Mouse (Mus musculus): ENCODE results near the gene Siah2. TPM values are rescaled to one million over a fixed set of nuclear protein-coding genes. Genes with fewer than 3 reads are reported as not detected.
A peak's percentile ranks its signal among the peaks of the same experiment; 100 is the strongest.

Siah2 gene
- polyA plus RNA-seq, 1 experiment from 2014 or later = 7.8 TPM

DNA sequence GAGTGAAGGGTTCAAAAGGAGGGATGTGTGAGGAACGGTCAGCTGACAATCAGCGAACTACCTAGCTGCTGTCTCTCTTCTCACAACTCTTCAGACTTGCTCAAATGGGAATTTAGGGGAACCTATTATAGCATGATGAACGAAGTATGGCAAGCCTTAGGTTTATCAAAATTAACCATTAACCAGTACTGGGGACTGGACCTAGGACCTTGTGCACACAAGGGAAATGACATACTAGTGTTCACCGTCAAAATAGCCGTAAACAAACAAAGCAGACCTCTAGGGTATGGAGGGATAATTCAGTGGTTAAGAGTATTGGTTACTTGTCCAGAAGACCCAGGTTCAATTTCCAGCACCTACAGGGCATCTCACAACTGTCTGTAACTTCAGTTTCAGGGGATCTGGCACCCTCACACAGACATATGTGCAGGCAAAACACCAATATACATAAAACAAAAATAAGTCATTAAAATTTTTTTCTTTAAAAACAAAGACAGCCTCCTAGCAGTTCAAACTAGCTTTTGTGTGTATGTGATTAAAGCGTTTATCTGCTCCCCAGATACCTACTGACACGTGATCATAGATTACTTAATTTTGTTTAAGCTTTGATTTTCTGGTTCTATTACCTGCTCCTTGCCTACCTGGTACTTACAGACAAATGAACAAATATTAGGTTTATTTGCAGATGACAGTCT lies 11.1 kb downstream of the Siah2 start:
- no peaks in the 10 kb centered on the region; the same call in 1 of the 2 replicates for H3K27me3 ChIP-seq
- no peak overlapping the region for H3K9ac ChIP-seq
- H3K9me3 ChIP-seq (replicated peaks) = no peaks in the 10 kb centered on the region
- no peaks in the 10 kb centered on the region for H3K36me3 ChIP-seq
- ATAC-seq (ENCODE audit: low FRiP score) = no peak
- 90% methylated on average over 7 of the region's 7 CpGs for WGBS
- no peak overlapping the region for H3K4me3 ChIP-seq
- H3K4me1 ChIP-seq = peaks cover 21% of the 10 kb centered on the region
- H3K27ac ChIP-seq = no peak overlapping the region
- no peak overlapping the region for H3K4me2 ChIP-seq (replicated peaks)

GRCm38 (mm10) chr3:58679996-58680395 lies 12.2 kb downstream of the Siah2 start:
- no peak overlapping the region for H3K9ac ChIP-seq
- no peaks in the 10 kb centered on the region for H3K9me3 ChIP-seq (replicated peaks)
- H3K4me2 ChIP-seq (replicated peaks) = no peak overlapping the region
- no peaks in the 10 kb centered on the region; the same call in 1 of the 2 replicates for H3K27me3 ChIP-seq
- H3K4me1 ChIP-seq = peaks cover 21% of the 10 kb centered on the region
- H3K36me3 ChIP-seq = no peaks in the 10 kb centered on the region
- 64% methylated on average over 4 of the region's 4 CpGs for WGBS
- H3K4me3 ChIP-seq = no peak overlapping the region
- ATAC-seq (ENCODE audit: low FRiP score) = no peak
- H3K27ac ChIP-seq = no peak overlapping the region

GRCm38 (mm10) chr3:58678905-58679304 lies 13.3 kb downstream of the Siah2 start:
- Histone ChIP-seq H3K4me1 (peaks cover 21% of the 10 kb centered on the region), H3K4me3 (no peak overlapping the region), H3K27ac (no peak overlapping the region), H3K4me2 (replicated peaks) (no peak overlapping the region), H3K36me3 (no peaks in the 10 kb centered on the region), H3K27me3 (no peaks in the 10 kb centered on the region; the same call in 1 of the 2 replicates), H3K9me3 (replicated peaks) (no peaks in the 10 kb centered on the region), H3K9ac (no peak overlapping the region)
- ATAC-seq (ENCODE audit: low FRiP score) = no peak
- WGBS = 42% methylated on average over 2 of the region's 2 CpGs

- Histone ChIP-seq H3K9ac (no peak overlapping the region), H3K27me3 (no peaks in the 10 kb centered on the region; the same call in 1 of the 2 replicates), H3K4me2 (replicated peaks) (no peak overlapping the region), H3K9me3 (replicated peaks) (no peaks in the 10 kb centered on the region), H3K36me3 (no peaks in the 10 kb centered on the region), H3K4me1 (peaks cover 21% of the 10 kb centered on the region), H3K4me3 (no peak overlapping the region), H3K27ac (no peak overlapping the region)
- WGBS = 65% methylated on average over 8 of the region's 8 CpGs
- ATAC-seq (ENCODE audit: low FRiP score) = no peak
Observed at GRCm38 (mm10) chr3:58678384-58678783, 13.8 kb downstream of the Siah2 start.

- Histone ChIP-seq H3K27me3 (no peaks in the 10 kb centered on the region; the same call in 1 of the 2 replicates), H3K36me3 (no peaks in the 10 kb centered on the region), H3K9ac (no peak overlapping the region), H3K27ac (peak overlapping the region; percentile 23; the same call in 1 of the 2 replicates), H3K4me2 (replicated peaks) (no peak overlapping the region), H3K9me3 (replicated peaks) (no peaks in the 10 kb centered on the region), H3K4me1 (peaks cover 21% of the 10 kb centered on the region), H3K4me3 (no peak overlapping the region)
- peak; percentile 48; the same call in 1 of the 2 replicates for ATAC-seq (ENCODE audit: low FRiP score)
- 44% methylated on average over 3 of the region's 3 CpGs for WGBS
Observed at GRCm38 (mm10) chr3:58677615-58678014, 14.6 kb downstream of the Siah2 start.

- Histone ChIP-seq H3K4me3 (no peak overlapping the region), H3K9me3 (replicated peaks) (no peaks in the 10 kb centered on the region), H3K4me2 (replicated peaks) (no peak overlapping the region), H3K9ac (no peak overlapping the region), H3K27me3 (no peaks in the 10 kb centered on the region), H3K4me1 (peaks cover 6% of the 10 kb centered on the region), H3K36me3 (no peaks in the 10 kb centered on the region), H3K27ac (no peak overlapping the region)
- ATAC-seq (ENCODE audit: low FRiP score) = no peak
- WGBS = 94% methylated on average over 5 of the region's 5 CpGs
Observed at GRCm38 (mm10) chr3:58673295-58673694, 18.9 kb downstream of the Siah2 start.

DNA sequence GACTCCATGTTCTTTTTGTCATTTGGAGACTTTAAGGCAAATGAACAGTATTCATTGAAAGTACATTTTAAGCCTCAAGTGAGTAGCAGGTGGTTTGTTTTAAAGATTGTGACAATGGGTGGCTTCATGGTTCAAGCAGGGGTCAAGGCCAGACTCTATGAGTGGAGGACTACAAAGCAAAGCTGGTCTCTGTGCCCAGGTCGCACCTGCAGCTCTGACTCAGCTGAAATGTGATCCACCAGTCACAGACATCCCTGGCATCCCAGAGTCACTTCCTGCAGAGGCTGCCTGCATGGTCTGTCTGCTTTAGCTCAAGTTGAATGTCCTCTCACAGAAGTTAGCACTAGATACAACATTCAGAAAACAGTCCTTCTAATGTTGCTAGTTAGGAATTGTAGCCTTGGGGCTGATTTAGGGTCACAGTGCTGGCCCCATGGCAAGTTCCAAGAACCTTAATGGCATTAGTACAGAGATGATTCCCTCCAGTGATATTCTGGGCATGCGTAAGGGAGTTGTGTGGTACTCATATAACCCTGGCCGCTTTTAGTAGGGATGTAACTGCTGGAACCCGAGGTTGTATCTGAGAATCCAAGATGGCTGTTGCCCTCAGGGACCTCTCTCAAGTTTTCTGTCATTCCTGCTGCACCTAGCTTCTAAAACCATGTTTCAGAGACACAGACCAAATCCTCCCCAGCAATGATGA lies 19.6 kb downstream of the Siah2 start:
- no peak for ATAC-seq (ENCODE audit: low FRiP score)
- Histone ChIP-seq H3K4me2 (replicated peaks) (no peak overlapping the region), H3K9ac (no peak overlapping the region), H3K9me3 (replicated peaks) (no peaks in the 10 kb centered on the region), H3K36me3 (no peaks in the 10 kb centered on the region), H3K4me3 (no peak overlapping the region), H3K27ac (no peak overlapping the region), H3K27me3 (no peaks in the 10 kb centered on the region), H3K4me1 (peaks cover 3% of the 10 kb centered on the region)
- 78% methylated on average over 4 of the region's 4 CpGs for WGBS

DNA sequence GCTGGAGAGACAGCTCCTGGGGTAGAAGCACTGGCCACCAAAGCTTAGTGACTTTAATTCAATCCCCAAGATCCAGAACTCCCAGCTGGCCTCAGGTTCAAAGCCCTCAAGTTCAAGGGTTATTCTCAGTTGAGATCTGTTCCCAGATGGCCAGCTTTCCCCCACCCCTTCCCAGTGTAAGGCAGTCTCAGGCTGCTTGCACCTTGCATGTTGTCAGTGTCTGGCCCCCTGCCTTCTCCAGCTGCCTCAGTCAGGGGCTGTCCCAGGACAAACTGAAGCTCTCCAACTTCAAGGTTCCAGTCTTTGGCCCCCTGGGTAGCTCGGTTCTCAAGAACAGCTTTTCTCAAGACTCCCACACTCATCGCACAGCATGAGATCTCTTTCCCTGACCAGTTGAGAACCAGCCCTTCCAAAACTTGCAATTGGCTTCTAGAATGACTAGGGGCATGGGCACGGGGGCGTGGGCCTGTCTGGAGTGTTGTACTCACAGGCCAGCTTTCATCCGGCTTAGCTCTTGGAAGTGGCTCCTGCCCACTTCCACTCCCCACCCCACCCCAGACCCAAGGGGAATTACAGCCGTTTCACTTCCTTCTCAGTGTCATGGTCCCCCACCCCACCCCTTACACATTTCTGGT lies 20.5 kb downstream of the Siah2 start:
- Histone ChIP-seq H3K4me3 (no peak overlapping the region), H3K4me2 (replicated peaks) (no peak overlapping the region), H3K27me3 (no peaks in the 10 kb centered on the region), H3K36me3 (no peaks in the 10 kb centered on the region), H3K9ac (no peak overlapping the region), H3K27ac (no peak overlapping the region), H3K4me1 (no peaks in the 10 kb centered on the region; the same call in 1 of the 2 replicates), H3K9me3 (replicated peaks) (no peaks in the 10 kb centered on the region)
- ATAC-seq (ENCODE audit: low FRiP score) = no peak
- WGBS = 53% methylated on average over 6 of the region's 6 CpGs

DNA sequence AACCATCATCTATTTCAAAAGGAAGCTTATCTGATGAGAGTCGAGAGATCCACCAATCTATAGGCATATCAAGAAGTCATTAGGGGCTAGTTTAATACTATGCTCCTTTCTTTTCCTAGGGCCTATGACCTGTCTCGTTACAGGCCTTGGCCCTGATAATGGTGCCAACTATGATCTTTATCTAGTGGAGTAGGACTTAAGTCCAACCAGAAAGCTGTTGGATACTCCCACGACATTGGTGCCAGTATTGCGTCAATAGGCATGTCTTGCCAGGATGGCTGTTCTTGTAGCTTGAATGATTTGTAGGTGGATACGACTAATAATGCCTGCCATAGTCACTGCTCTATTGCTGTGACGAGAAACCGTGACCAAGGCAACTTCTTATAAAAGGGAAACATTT lies 28.2 kb downstream of the Siah2 start:
- Histone ChIP-seq H3K27me3 (no peaks in the 10 kb centered on the region), H3K27ac (no peak overlapping the region), H3K4me2 (replicated peaks) (no peak overlapping the region), H3K9ac (no peak overlapping the region), H3K4me1 (no peaks in the 10 kb centered on the region), H3K36me3 (no peaks in the 10 kb centered on the region), H3K9me3 (replicated peaks) (peaks cover 8% of the 10 kb centered on the region; the same call in 1 of the 2 replicates), H3K4me3 (no peak overlapping the region)
- ATAC-seq (ENCODE audit: low FRiP score) = no peak
- WGBS = 86% methylated on average over 7 of the region's 7 CpGs

DNA sequence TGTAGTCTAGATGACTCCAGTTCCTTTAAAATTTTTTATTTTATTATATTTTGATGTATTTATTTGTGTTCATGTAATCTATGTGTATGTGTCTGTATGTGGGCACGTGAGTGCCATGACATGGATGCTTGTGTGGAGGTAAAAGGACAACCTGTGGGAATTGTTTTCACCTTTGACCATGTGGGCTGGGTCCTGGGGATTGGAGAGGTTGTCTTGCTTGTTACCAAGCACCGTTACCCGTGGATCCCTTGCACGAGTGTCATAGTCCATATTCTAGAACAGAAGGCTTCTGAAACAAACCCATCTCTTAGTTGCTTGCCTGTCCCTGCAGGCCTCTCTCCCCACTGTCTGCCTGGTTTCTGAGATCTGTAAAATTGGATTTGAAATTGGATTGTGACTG lies 31.6 kb downstream of the Siah2 start:
- Histone ChIP-seq H3K4me3 (no peak overlapping the region), H3K36me3 (no peaks in the 10 kb centered on the region), H3K9me3 (replicated peaks) (0 out of 2 replicates have a peak, but pooled peaks cover 3% of the 10 kb centered on the region), H3K27ac (no peak overlapping the region), H3K4me2 (replicated peaks) (no peak overlapping the region), H3K27me3 (no peaks in the 10 kb centered on the region), H3K4me1 (0 out of 2 replicates have a peak, but pooled peaks cover under 1% of the 10 kb centered on the region), H3K9ac (no peak overlapping the region)
- 94% methylated on average over 4 of the region's 4 CpGs for WGBS
- ATAC-seq (ENCODE audit: low FRiP score) = no peak

- Histone ChIP-seq H3K4me1 (0 out of 2 replicates have a peak, but pooled peaks cover 3% of the 10 kb centered on the region), H3K9me3 (replicated peaks) (no peaks in the 10 kb centered on the region)
- ATAC-seq (ENCODE audit: low FRiP score) = no peak
Observed at GRCm38 (mm10) chr3:58657356-58657755, 34.8 kb downstream of the Siah2 start.

GRCm38 (mm10) chr3:58655362-58656130 lies 36.7 kb downstream of the Siah2 start:
- no peak overlapping the region for H3K4me3 ChIP-seq
- no peaks in the 10 kb centered on the region for H3K27me3 ChIP-seq
- no peak overlapping the region for H3K4me2 ChIP-seq (replicated peaks)
- H3K9ac ChIP-seq = no peak overlapping the region
- no peak overlapping the region for H3K27ac ChIP-seq
- no peaks in the 10 kb centered on the region for H3K9me3 ChIP-seq (replicated peaks)
- peak; percentile 46; the same call in 1 of the 2 replicates for ATAC-seq (ENCODE audit: low FRiP score)
- no peaks in the 10 kb centered on the region for H3K36me3 ChIP-seq
- H3K4me1 ChIP-seq = 0 out of 2 replicates have a peak, but pooled peaks cover 3% of the 10 kb centered on the region
- 58% methylated on average over 17 of the region's 17 CpGs for WGBS

More at GRCm38 (mm10) chr3:58657356-58657755, 34.8 kb downstream of the Siah2 start:
- no peaks in the 10 kb centered on the region for H3K36me3 ChIP-seq
- WGBS = 44% methylated on average over 2 of the region's 2 CpGs
- H3K9ac ChIP-seq = no peak overlapping the region
- H3K4me3 ChIP-seq = no peak overlapping the region
- no peaks in the 10 kb centered on the region for H3K27me3 ChIP-seq
- no peak overlapping the region for H3K27ac ChIP-seq
- no peak overlapping the region for H3K4me2 ChIP-seq (replicated peaks)
